Mouse (Mus musculus) intestine, embryonic 15.5 days (tissue): Measurements from ENCODE around the gene Phf13. TPM values are rescaled to one million over a fixed set of nuclear protein-coding genes. Genes with fewer than 3 reads are reported as not detected.

ENCODE experiments used
- ATAC-seq: fragments of 200-750 bp; cut with Nextera tagmentation; 2 replicates; pipeline ENCODE4 v1.8.0; 2017; ENCODE audit warnings: moderate TSS enrichment, moderate library complexity
- H3K27ac ChIP-seq: fragments of 300-500 bp; sonication (generic); 2 replicates; pipeline ENCODE4 v1.5.1; 2015; ENCODE audit warnings: mild to moderate bottlenecking, inconsistent platforms
- H3K27me3 ChIP-seq: fragments of 300-500 bp; sonication (generic); replicated peaks from 2 replicates; pipeline ENCODE4 v1.6.1; 2015; ENCODE audit warnings: inconsistent platforms
- H3K36me3 ChIP-seq: fragments of 300-500 bp; sonication (generic); 2 replicates; pipeline ENCODE4 v1.6.1; 2015; ENCODE audit warnings: inconsistent platforms
- H3K4me1 ChIP-seq: fragments of 300-500 bp; sonication (generic); replicated peaks from 2 replicates; pipeline ENCODE4 v1.6.1; 2015; ENCODE audit warnings: inconsistent platforms
- H3K4me2 ChIP-seq: fragments of 300-500 bp; sonication (generic); replicated peaks from 2 replicates; pipeline ENCODE4 v1.6.1; 2015; ENCODE audit warnings: mild to moderate bottlenecking, inconsistent platforms
- H3K4me3 ChIP-seq: fragments of 300-500 bp; sonication (generic); replicated peaks from 2 replicates; pipeline ENCODE4 v1.5.1; 2015; ENCODE audit warnings: inconsistent platforms
- H3K9ac ChIP-seq: fragments of 300-500 bp; sonication (generic); 2 replicates; pipeline ENCODE4 v1.6.1; 2015; ENCODE audit warnings: inconsistent platforms
- H3K9me3 ChIP-seq: fragments of 300-500 bp; sonication (generic); 2 replicates; pipeline ENCODE4 v1.6.1; 2016; ENCODE audit warnings: inconsistent platforms
- WGBS: fragments of 180-500 bp; shearing (Covaris S2); methylation state at CpG from one replicate; pipeline ENCODE4 v1.1.7; 2015; 5-methylcytosine and 5-hydroxymethylcytosine counted together
- polyA plus RNA-seq: library from polyadenylated mRNA; unstranded; fragments of >200 nt; fragmentation: Nextera tagmentation; extraction: Ambion mirVana; gene quantifications from 2 replicates; pipeline ENCODE4 v1.2.1, GENCODE M21; 2015

Phf13 gene
- polyA plus RNA-seq, 1 experiment from 2014 or later: 21.0 TPM

DNA sequence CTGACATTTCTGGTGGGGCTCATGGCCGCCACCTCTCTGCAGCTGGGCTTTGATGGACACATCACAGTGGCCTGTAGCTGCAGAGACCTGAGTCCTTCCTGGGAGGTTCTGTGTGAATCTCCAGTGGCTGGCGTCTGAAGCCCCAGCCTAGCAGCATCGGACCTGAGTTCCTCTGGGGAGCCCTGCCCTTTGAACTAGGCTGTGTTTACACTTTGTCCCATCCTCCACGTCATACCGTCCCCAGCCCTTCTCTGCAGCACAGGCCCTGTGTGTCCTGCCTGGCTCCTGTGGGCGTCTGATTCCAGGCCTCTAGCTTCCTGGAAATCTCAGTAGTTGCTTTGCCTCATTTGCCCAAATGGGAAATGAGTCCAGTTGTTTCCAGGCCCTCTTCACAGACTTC, 42.8 kb downstream of the Phf13 start:
- Histone ChIP-seq H3K27ac (no peak overlapping the region), H3K4me3 (no peak overlapping the region), H3K27me3 (no peaks in the 10 kb centered on the region), H3K4me1 (no peaks in the 10 kb centered on the region), H3K4me2 (no peak overlapping the region), H3K9me3 (no peaks in the 10 kb centered on the region), H3K36me3 (peaks cover 43% of the 10 kb centered on the region), H3K9ac (no peak overlapping the region)
- WGBS: 72% methylated on average over 6 of the region's 6 CpGs
- no peak for ATAC-seq

DNA sequence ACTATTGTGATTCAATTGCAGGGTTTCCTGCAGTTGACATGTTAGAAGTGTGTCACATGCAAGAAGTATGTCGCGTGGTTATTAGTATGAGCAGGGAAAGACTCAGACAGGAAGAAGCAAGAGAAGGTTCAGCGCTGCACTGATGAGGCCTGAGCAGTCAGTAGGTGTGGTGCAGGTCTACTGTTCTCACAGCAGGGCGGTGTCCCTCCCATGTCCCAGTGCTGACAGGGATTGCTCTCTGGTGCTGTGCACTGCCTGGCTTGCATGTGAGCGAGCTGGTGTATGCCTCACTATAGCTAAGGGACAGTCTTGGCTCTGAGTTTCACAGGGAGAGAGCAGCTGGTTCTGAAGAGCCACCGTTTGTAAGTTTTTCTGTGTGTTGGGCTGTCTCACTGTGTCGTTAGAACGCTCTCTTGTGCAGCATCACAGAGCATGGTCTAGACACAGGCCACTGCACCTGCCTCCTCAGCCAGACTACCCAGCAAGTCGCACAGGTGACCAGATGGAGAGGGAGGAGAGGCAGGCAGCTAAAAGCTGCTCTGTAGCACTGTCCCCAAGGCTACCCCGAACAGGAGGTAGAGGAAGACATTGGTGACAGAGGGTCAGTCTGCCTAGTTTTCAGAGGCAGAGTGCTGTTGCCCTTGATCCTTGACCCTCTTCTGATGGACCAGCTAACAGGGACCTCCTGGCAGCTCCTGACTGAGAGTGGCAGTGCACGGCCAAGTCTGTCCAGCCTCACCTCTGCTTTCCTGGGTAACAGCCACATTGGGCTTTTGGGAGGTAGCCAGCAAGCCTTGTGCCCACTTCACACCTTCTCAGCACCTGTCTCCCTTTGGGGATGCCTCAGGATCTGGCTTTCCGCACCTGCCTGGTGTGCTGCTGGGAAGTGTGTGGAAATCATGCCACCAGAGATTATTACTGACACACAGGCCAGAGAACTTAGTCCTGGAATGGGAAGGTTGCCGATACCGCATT, 47.3 kb downstream of the Phf13 start:
- Histone ChIP-seq H3K9me3 (no peaks in the 10 kb centered on the region), H3K27ac (no peak overlapping the region)
- WGBS: 90% methylated on average over 14 of the region's 14 CpGs

DNA sequence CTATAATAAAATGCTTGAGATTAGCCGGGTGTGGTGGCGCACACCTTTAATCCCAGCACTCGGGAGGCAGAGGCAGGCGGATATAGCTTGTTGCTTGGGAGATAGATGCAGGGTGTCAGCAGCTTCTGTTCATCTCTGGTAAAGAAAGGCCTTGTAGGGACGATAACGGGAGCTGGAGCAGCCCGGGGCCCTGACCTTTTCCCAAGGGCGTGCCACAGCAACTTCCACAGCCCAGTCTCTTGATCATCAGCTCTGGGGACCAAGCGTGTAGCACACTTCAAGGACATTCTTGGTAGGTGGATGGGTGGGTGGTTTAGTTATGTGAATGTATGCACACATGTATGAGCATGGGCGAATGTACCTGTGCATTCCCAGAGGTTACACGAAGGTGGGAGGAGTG, 49.8 kb downstream of the Phf13 start:
- no peak for ATAC-seq
- Histone ChIP-seq H3K27me3 (no peaks in the 10 kb centered on the region), H3K9ac (no peak overlapping the region), H3K4me3 (no peak overlapping the region), H3K9me3 (no peaks in the 10 kb centered on the region), H3K4me1 (no peaks in the 10 kb centered on the region), H3K27ac (no peak overlapping the region), H3K4me2 (no peak overlapping the region), H3K36me3 (no peaks in the 10 kb centered on the region)
- WGBS: 90% methylated on average over 11 of the region's 11 CpGs

More for the DNA sequence above, 47.3 kb downstream of the Phf13 start:
- Histone ChIP-seq H3K4me1 (no peaks in the 10 kb centered on the region), H3K9ac (no peak overlapping the region), H3K4me3 (no peak overlapping the region), H3K4me2 (no peak overlapping the region), H3K27me3 (no peaks in the 10 kb centered on the region), H3K36me3 (peaks cover 20% of the 10 kb centered on the region; the same call in 1 of the 2 replicates)
- ATAC-seq: no peak

Other genes starting within 250 kb of the Phf13 start
- gene Camta1, start 134.4 kb downstream of the Phf13 start, polyA plus RNA-seq: 70.2 and 75.7 TPM in 2 replicates
- gene Dnajc11, start 62.6 kb downstream of the Phf13 start, polyA plus RNA-seq: 73.2 and 75.6 TPM in 2 replicates
- 31.2 and 32.0 TPM in 2 replicates for gene Thap3, start 7.3 kb downstream of the Phf13 start, polyA plus RNA-seq
- 10.6 and 10.9 TPM in 2 replicates for gene Klhl21, start 12.5 kb upstream of the Phf13 start, polyA plus RNA-seq
- gene Zbtb48, start 31.4 kb upstream of the Phf13 start, polyA plus RNA-seq: 15.6 and 19.0 TPM in 2 replicates
- 0.19 and 0.44 TPM in 2 replicates for gene Tas1r1, start 42.3 kb upstream of the Phf13 start, polyA plus RNA-seq
- gene Nol9, start 43.1 kb upstream of the Phf13 start, polyA plus RNA-seq: 31.3 and 31.7 TPM in 2 replicates
- gene Plekhg5, start 76.2 kb upstream of the Phf13 start, polyA plus RNA-seq: 11.0 and 12.9 TPM in 2 replicates
- 1.4 and 1.5 TPM in 2 replicates for gene Tnfrsf25, start 119.7 kb upstream of the Phf13 start, polyA plus RNA-seq
- gene Espn, start 156.1 kb upstream of the Phf13 start, polyA plus RNA-seq: 29.2 and 30.8 TPM in 2 replicates
- 0.30 and 0.42 TPM in 2 replicates for gene Hes2, start 162.6 kb upstream of the Phf13 start, polyA plus RNA-seq
- 57.8 and 60.0 TPM in 2 replicates for gene Acot7, start 181.9 kb upstream of the Phf13 start, polyA plus RNA-seq